Mouse (Mus musculus) MN1 (cell line): Measurements from ENCODE around the gene Gm14698.
"Not testable (repeated sequence)": the region's sequence is repeated elsewhere in the genome, so short reads cannot be mapped to it uniquely, and the experiment has no call there.

Experiments
- DNase-seq: peaks from one replicate; pipeline ENCODE4 v3.0.0-alpha.2; 2016; ENCODE audit warnings: low spot score

Gene Gm14698

DNA sequence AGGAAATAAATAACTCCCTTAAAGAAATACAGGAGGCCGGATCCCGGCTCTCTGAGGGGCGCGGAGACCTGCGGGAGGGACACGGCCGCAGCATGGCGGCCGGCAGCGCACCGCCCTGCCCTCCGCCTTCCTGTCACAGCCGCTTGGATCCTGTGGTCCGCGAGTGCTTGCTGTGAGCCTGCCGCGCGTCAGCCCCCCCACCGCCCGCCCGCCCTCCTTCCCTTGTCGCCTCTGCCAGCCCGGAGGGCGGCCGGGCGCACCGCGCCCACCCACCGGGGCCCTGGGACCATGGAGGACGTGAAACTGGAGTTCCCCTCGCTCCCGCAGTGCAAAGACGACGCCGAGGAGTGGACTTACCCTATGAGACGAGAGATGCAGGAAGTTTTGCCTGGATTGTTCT, at the start of gene Gm14698:
Gm14698 (plus strand) TSS at position 35 of the 400 bp plus-strand sequence.
- not testable (repeated sequence) for DNase-seq

DNA sequence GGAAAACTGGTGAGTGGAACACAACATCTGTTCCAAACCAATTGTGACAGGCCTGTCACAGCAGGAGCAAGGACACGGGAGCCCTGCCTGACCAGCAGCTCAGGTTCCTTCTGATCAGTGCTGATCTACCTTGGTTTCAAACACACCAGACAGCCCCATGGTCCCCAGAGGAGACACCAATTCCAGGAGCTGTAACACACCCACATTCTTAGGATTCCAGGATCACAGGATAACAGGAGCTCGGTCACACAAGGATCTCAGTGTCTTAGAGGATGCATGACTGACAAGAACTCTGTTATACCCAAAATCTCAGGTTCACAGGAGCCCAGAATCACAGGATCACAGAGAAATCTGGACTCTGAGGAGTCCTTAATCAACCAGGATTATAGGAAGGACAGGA, 444 bp upstream of the Gm14698 start:
- not testable (repeated sequence) for DNase-seq

DNA sequence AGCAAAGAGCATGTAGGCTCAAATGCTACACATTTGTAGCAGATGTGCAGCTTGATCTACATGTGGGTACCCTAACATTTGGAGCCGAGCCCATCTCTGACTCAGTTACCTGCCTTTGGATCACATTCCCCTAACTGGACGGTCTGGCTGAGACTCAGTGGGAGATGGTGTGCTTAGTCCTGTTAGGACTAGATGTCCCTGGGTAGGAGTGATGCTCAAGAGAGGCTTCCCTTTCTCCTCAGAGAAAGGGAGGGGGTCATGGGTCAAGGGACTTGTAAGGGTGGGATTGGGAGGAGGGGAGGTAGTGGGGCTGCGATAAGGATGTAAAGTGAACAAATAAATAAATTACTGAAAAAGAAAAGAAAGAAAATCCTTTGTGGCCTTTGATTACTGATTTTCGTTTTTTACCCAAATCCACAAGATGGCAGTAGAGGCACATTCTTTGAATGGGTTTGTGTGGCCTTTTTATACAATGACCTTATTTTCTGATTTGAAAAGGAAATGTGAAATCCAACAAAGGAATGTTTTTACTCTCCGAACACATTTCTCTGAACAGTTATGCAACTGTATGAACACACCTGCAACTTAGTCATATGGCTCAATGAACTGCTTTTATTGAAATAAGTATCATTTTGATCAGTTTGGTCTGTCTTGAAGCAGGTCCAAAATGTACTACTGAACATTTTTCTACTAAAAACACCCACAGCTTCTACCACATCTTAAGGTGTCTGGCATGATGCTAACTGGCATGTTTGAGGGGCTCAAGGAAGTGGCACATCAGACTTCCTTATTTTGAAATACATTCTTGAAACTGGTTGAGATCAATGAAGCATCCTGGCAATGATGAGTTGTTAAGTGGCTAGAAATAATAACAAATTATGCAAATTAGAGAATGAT, 18.9 kb downstream of the Gm14698 start:
- no peak for DNase-seq

DNA sequence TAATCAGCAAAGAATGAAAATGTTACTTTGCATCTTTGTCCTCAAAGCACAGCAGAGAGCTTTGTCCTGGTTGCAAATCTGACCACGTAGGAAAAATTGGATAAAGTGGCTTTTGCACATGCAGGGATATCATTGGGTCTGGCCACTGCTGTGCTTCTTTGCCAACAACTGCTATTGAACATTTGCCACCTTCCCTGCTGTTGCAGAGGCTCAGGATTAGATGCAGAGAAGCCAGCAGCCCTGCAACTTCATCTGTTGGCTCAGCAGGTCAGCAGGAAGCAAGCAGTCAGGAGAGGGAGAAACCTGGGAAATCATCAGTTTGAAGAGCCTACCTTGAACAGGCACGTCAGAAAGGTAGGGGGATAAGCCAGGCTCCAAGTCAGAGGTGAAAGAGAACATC, 44.3 kb downstream of the Gm14698 start:
- DNase-seq = no peak
